Mouse (Mus musculus) limb, embryonic 13.5 days (tissue): Measurements from ENCODE around the gene Gm11020. TPM values are rescaled to one million over a fixed set of nuclear protein-coding genes. Genes with fewer than 3 reads are reported as not detected.
"Not testable (repeated sequence)": the region's sequence is repeated elsewhere in the genome, so short reads cannot be mapped to it uniquely, and the experiment has no call there.

Experiments used
- ATAC-seq: fragments of 200-750 bp; cut with Nextera tagmentation; 2 replicates; pipeline ENCODE4 v1.8.0; 2017; ENCODE audit warnings: low read depth, moderate number of reproducible peaks, moderate TSS enrichment; ENCODE audit not compliant: low FRiP score
- H3K27ac ChIP-seq: fragments of 300-500 bp; sonication (generic); 2 replicates; pipeline ENCODE4 v1.5.1; 2015; ENCODE audit warnings: inconsistent platforms, mild to moderate bottlenecking, moderate library complexity
- H3K27me3 ChIP-seq: fragments of 300-500 bp; sonication (generic); 2 replicates; pipeline ENCODE4 v1.6.1; 2015; ENCODE audit warnings: mild to moderate bottlenecking, inconsistent platforms
- H3K36me3 ChIP-seq: fragments of 300-500 bp; sonication (generic); 2 replicates; pipeline ENCODE4 v1.6.1; 2015; ENCODE audit warnings: inconsistent platforms, mild to moderate bottlenecking, moderate library complexity
- H3K4me1 ChIP-seq: fragments of 300-500 bp; sonication (generic); 2 replicates; pipeline ENCODE4 v1.6.1; 2015; ENCODE audit warnings: inconsistent platforms
- H3K4me2 ChIP-seq: fragments of 300-500 bp; sonication (generic); replicated peaks from 2 replicates; pipeline ENCODE4 v1.6.1; 2015; ENCODE audit warnings: inconsistent platforms, mild to moderate bottlenecking, moderate library complexity
- H3K4me3 ChIP-seq: fragments of 300-500 bp; sonication (generic); 2 replicates; pipeline ENCODE4 v1.5.1; 2015; ENCODE audit warnings: moderate library complexity, mild to moderate bottlenecking, inconsistent platforms
- H3K9ac ChIP-seq: fragments of 300-500 bp; sonication (generic); 2 replicates; pipeline ENCODE4 v1.6.1; 2015; ENCODE audit warnings: mild to moderate bottlenecking, inconsistent platforms
- H3K9me3 ChIP-seq: fragments of 300-500 bp; sonication (generic); 2 replicates; pipeline ENCODE4 v1.6.1; 2016; ENCODE audit warnings: inconsistent platforms
- WGBS: fragments of 180-500 bp; shearing (Covaris S2); methylation state at CpG from one replicate; pipeline ENCODE4 v1.1.7; 2015; 5-methylcytosine and 5-hydroxymethylcytosine counted together
- polyA plus RNA-seq: library from polyadenylated mRNA; unstranded; fragments of >200 nt; fragmentation: Nextera tagmentation; extraction: Ambion mirVana; gene quantifications from 2 replicates; pipeline ENCODE4 v1.2.1, GENCODE M21; 2015

Gene Gm11020
- polyA plus RNA-seq, result not detected in 2 replicates

DNA sequence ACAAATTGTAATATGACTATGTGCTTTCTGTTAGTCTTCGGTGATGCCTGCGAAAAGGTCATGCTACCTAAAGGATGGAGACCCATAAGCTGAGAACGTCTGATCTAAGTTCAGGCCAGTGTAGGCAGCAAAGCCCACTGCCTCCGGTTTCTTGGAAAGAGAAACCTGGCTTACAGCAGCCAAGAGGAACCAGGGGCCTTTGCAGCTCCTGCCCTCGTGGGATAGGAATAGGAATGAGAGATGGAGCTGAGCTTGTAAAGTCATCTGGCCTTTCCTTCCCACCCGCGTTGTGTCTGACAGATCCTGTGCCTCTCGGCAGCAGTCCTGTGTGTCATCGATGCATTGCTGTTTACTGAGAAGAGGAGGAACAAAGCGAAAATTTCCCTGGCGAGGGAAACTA, at the start of gene Gm11020:
Gene Gm11020 (plus strand): TSS at position 301 of the 400 bp plus-strand sequence.
- 86% methylated on average over 11 of the region's 11 CpGs for WGBS
- H3K9me3 ChIP-seq, H3K27me3 ChIP-seq, H3K4me3 ChIP-seq, ATAC-seq, H3K9ac ChIP-seq, H3K4me1 ChIP-seq, H3K27ac ChIP-seq, H3K36me3 ChIP-seq, H3K4me2 ChIP-seq: not testable (repeated sequence)

- WGBS, result 83% methylated on average over 12 of the region's 12 CpGs
- not testable (repeated sequence) for H3K27me3 ChIP-seq, H3K9me3 ChIP-seq, H3K9ac ChIP-seq, H3K4me3 ChIP-seq, H3K4me2 ChIP-seq, H3K4me1 ChIP-seq, H3K27ac ChIP-seq, H3K36me3 ChIP-seq, ATAC-seq
These were observed 28.3 kb upstream of the Gm11020 start, which contains the start of gene Cmtm2a for GRCm38 (mm10) chr8:104293081-104293480. Gene Cmtm2a, minus strand, starts transcription at chr8:104293181.

- Histone ChIP-seq H3K36me3 (no peaks in the 10 kb centered on the region), H3K4me1 (no peaks in the 10 kb centered on the region), H3K9ac (no peak overlapping the region), H3K27me3 (no peaks in the 10 kb centered on the region), H3K4me2 (no peak overlapping the region), H3K9me3 (no peaks in the 10 kb centered on the region), H3K27ac (no peak overlapping the region), H3K4me3 (no peak overlapping the region)
- no peak for ATAC-seq
- WGBS, result 81% methylated on average over 1 of the region's 1 CpGs
These were observed 27.0 kb upstream of the Gm11020 start for GRCm38 (mm10) chr8:104294396-104294795.

- ATAC-seq, H3K4me3 ChIP-seq: not testable (repeated sequence)
These were observed 19.8 kb upstream of the Gm11020 start for GRCm38 (mm10) chr8:104301577-104301976.

DNA sequence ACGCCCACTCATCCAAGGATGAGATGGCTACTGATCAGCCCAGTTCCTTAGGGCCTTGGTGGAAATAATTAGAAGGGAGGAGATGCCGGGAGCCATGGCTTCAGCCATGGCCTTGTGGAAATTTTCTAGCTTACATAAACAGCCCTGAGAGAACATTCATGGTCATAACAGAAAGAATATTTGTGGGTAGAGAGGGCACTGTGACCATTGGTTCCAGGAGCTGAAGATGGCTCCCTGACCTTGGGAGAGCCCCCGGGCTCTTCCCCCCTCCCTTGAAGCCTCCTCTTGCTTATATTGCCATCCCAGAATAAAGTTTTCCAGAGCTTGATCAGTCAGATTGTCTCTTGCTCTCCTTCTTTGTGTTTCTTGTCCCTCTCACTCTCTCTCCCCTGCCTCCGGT, 18.8 kb upstream of the Gm11020 start:
- H3K27me3 ChIP-seq, ATAC-seq, H3K4me2 ChIP-seq, H3K36me3 ChIP-seq, H3K4me3 ChIP-seq, H3K4me1 ChIP-seq, H3K27ac ChIP-seq, H3K9ac ChIP-seq, H3K9me3 ChIP-seq: not testable (repeated sequence)
- 93% methylated on average over 4 of the region's 4 CpGs for WGBS

More at GRCm38 (mm10) chr8:104301577-104301976, 19.8 kb upstream of the Gm11020 start:
- H3K9ac ChIP-seq, H3K36me3 ChIP-seq, H3K4me1 ChIP-seq, H3K27ac ChIP-seq, H3K27me3 ChIP-seq, H3K4me2 ChIP-seq, H3K9me3 ChIP-seq: not testable (repeated sequence)
- 25% methylated on average over 3 of the region's 3 CpGs for WGBS

GRCm38 (mm10) chr8:104304962-104305361, 16.4 kb upstream of the Gm11020 start:
- Histone ChIP-seq H3K27me3 (no peaks in the 10 kb centered on the region), H3K4me2 (no peak overlapping the region), H3K36me3 (no peaks in the 10 kb centered on the region), H3K9me3 (no peaks in the 10 kb centered on the region), H3K4me3 (no peak overlapping the region), H3K27ac (no peak overlapping the region), H3K9ac (no peak overlapping the region), H3K4me1 (no peaks in the 10 kb centered on the region)
- no peak for ATAC-seq
- WGBS, result 86% methylated on average over 11 of the region's 11 CpGs

GRCm38 (mm10) chr8:104308341-104308740, 13.0 kb upstream of the Gm11020 start:
- H3K4me3 ChIP-seq, result not testable (repeated sequence)

DNA sequence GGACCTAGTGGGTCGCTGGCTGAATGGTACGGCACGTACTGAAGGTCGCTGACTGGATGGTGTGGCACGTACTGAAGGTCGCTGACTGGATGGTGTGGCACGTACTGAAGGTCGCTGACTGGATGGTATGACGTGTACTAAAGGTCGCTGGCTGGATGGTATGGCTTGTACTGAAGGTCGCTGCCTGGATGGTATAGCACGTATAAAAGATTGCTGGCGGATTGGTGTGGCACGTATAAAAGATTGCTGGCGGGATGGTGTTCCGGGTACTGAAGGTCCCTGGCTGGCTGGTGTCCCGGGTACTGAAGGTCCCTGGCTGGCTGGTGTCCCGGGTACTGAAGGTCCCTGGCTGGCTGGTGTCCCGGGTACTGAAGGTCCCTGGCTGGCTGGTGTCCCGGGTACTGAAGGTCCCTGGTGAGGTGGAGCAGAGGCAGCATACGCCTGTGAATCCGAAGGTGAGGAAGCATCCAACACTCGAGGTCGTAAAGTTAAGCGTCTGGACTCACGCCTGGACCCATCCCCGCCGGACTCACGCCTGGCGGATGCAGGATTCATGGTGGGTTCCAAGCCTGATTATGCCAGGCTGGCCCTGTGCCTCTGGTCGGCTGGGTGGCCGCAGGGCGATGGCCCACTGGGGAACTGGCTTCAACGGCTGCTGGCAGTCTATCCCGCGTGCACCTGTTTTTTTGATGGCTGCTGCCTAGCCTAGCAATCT, 11.8 kb upstream of the Gm11020 start, which contains the start of the genes Gm45711 and Cmtm1:
Gene Gm45711 (minus strand): TSS at position 641 of the 715 bp plus-strand sequence.
Gene Cmtm1 (minus strand): TSS at position 705 of the 715 bp plus-strand sequence.
- H3K9me3 ChIP-seq, H3K4me1 ChIP-seq, H3K36me3 ChIP-seq, H3K4me2 ChIP-seq, H3K9ac ChIP-seq, H3K27ac ChIP-seq, H3K27me3 ChIP-seq, H3K4me3 ChIP-seq, ATAC-seq: not testable (repeated sequence)
- 87% methylated on average over 36 of the region's 36 CpGs for WGBS

More at GRCm38 (mm10) chr8:104308341-104308740, 13.0 kb upstream of the Gm11020 start:
- 51% methylated on average over 6 of the region's 6 CpGs for WGBS
- not testable (repeated sequence) for H3K9me3 ChIP-seq, H3K27ac ChIP-seq, ATAC-seq, H3K36me3 ChIP-seq, H3K4me1 ChIP-seq, H3K9ac ChIP-seq, H3K27me3 ChIP-seq, H3K4me2 ChIP-seq

GRCm38 (mm10) chr8:104312023-104312422, 9.3 kb upstream of the Gm11020 start:
- not testable (repeated sequence) for H3K9ac ChIP-seq, H3K27me3 ChIP-seq, H3K27ac ChIP-seq, ATAC-seq, H3K4me2 ChIP-seq, H3K36me3 ChIP-seq, H3K4me3 ChIP-seq, H3K4me1 ChIP-seq, H3K9me3 ChIP-seq
- WGBS, result 95% methylated on average over 3 of the region's 3 CpGs

DNA sequence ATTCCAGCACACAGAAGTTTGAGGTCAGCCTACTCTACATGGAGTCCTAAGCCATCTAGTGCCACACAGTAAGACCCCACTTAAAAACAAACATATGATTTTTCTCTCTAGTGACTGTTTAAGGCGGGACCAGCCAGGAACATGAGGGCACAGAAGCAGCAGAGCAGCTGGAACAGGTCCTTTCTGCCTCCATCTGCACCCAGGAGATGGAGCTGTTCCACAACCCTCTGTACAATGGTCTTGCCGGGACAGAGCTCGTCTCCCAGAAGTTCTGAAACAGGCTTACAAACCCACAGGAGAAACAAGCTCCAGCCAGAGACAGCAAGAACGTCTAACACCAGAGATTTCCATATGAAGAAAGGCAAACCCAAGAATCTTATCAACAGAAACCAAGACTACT, 8.1 kb upstream of the Gm11020 start:
- Histone ChIP-seq H3K36me3 (no peaks in the 10 kb centered on the region), H3K4me2 (no peak overlapping the region), H3K27ac (no peak overlapping the region), H3K9ac (no peak overlapping the region), H3K27me3 (no peaks in the 10 kb centered on the region), H3K4me1 (no peaks in the 10 kb centered on the region), H3K4me3 (no peak overlapping the region), H3K9me3 (no peaks in the 10 kb centered on the region)
- 65% methylated on average over 4 of the region's 4 CpGs for WGBS
- no peak for ATAC-seq

GRCm38 (mm10) chr8:104321930-104322329, 563 bp downstream of the Gm11020 start, which contains the start of gene Cmtm2b:
Gene Cmtm2b, plus strand, starts transcription at chr8:104322230.
- H3K9ac ChIP-seq, ATAC-seq, H3K36me3 ChIP-seq, H3K27me3 ChIP-seq, H3K27ac ChIP-seq, H3K4me2 ChIP-seq, H3K4me1 ChIP-seq, H3K9me3 ChIP-seq, H3K4me3 ChIP-seq: not testable (repeated sequence)
- 88% methylated on average over 12 of the region's 12 CpGs for WGBS

DNA sequence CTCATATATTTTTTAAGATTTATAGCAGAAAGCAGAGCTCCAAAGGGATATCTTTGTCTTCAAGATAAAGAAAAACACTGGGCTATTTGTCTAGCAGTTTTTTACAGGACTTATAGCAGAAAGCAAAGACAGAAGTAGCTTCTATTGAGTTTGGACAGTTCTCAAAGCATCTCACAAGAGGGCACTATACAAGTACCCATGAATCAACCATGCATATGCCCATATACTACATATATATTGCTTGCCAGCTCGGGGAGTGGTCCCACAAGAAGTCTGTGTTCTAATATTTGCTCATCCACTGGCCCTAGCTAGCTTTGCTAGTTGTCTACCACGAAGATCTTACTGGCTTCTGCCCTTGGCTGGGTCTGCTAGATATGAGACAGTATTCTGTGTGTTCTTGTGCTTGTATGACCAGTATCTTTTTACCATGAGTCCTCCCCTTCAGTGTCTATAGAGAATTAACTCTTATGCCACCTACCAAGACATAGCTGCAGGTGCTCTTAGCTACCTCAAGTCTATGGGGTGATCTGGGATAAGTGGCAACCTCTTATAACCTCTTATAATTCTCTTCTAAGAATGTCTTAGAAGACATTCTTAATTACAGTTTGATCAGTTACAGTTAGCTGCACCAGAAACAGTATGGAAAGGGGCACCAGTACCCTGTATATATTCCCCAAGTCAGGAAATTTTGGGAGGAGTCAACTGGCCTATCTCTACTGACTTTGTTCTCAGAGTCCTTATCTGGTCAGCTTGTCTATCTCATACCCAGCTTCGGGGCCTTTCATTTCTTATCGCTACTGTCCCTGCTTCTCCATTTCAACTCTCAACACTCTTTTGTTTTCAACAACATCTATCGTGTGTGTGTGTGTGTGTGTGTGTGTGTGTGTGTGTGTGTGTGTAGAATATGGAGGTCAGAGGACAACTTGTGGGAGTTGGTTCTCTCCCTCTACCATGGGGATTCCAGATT, 11.6 kb downstream of the Gm11020 start:
- no peak for ATAC-seq
- 76% methylated on average over 5 of the region's 5 CpGs for WGBS
- no peak overlapping the region for H3K27ac ChIP-seq
- H3K4me3 ChIP-seq, result no peak overlapping the region
- no peak overlapping the region for H3K4me2 ChIP-seq
- no peaks in the 10 kb centered on the region for H3K36me3 ChIP-seq
- no peaks in the 10 kb centered on the region for H3K4me1 ChIP-seq
- H3K9ac ChIP-seq, result no peak overlapping the region
- H3K9me3 ChIP-seq, result no peaks in the 10 kb centered on the region
- no peaks in the 10 kb centered on the region for H3K27me3 ChIP-seq
